Mouse (Mus musculus) mouse trophoblast stem cell (cell line): ENCODE results near the gene Errfi1.
"Not testable (repeated sequence)": the region's sequence is repeated elsewhere in the genome, so short reads cannot be mapped to it uniquely, and the experiment has no call there.

ENCODE experiments used
- in situ Hi-C, 2 experiments: fragments of 300-500 bp; cut with MseI, MboI; formaldehyde crosslinking; loops; 2 replicates in 1 of 2; 3 replicates in 1 of 2; pipeline ENCODE4 v1.15.1; 2025

Gene Errfi1

DNA sequence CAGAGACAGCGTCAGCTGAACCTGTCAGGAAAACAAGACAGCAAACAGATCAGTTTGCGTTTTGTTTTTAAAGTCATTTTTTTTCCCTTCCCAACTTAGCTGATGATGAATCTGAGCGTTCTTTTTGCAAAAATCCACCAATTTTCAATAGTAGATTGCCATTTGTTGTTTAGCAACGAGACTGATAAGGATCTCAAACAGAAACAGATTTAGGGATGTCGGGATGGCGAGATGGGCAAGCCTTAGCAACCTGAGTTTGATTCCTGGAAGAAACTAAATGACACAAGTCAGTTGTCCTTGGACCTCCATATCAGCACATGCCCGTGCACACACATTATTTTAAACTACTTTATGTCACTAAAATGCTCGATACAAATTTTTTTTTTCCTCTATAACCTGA, 19.0 kb downstream of the Errfi1 start:
- in situ Hi-C loops, result loop anchor here in 1 of 2 experiments (25.0 kb wide), 1 partner anchor 210 kb away; the partner anchor contains the start of gene Slc45a1

DNA sequence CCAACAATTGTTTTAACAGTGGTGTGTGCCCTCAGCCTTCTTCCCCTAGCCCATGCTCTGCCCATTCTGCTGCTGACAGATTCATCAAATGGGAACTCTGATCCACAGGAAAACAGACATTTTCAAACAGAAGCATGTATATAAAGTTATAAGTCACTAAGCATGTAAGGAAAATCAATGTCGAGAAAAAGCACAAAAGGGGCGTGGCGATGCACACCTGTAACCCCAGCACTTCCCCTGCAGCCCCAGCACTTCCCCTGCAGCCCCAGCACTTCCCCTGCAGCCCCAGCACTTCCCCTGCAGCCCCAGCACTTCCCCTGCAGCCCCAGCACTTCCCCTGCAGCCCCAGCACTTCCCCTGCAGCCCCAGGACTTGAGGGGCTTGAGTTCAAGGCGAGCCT, 20.7 kb downstream of the Errfi1 start:
- in situ Hi-C loops, result loop anchor here in 1 of 2 experiments (25.0 kb wide), 1 partner anchor 212 kb away; the partner anchor contains the start of gene Slc45a1

DNA sequence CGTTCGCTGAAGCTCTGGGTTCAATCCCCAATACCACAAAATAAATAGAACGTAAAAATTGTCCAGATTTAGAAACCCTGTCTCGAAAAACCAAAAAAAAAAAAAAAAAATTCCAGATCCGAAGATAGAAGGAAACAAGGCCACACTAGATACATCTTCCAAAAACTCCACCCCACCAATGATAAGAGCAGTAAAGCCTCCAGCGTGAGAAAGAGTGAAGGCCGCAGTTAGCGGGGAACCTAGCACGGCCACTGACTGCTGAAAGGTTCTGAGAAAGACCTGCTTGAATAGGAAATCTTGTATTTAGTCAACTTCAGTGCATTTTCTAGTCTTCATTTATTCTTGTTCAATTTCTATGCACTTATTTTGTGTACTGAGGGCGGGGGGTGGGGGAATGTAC, 21.7 kb downstream of the Errfi1 start:
- in situ Hi-C loops, result no loop called here

DNA sequence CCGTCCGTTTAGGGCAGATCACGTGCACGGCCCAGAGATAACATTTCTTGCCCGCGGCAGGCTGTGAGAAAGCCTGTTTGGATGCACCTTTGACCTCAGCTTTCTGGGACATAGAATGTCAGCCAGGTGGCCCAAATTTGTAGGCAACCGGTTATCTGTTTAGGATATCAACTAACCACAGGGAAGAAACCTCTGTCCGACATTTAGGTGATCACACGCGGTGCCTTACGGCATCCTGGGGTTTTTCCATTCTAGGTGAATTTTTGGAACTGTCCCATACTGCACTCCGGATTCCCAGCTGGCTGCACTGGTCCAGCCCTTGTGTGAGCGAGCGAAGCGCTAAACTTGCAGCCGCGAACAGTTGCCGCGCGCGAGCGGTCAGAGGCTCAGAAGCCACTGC, 25.9 kb downstream of the Errfi1 start:
- in situ Hi-C loops, result no loop called here

DNA sequence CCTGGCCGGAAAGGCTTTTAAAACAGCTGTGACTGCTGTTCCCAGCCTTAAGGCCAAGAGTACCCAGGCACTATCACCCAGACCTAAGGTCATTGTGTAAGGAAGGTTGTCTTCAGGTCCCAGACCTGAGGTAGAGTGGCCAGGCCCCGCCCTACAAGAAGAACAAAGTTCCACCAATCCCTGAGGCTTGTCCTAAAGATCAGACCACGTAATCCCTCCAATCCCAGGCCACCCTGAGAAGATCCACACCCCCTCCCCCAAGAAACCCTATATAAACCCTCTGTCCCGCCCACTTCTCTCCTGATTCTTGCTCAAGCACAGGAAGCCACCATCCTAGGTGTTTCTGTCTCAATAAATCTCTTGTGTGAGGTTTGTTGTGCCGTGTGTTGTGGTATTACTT, 26.6 kb downstream of the Errfi1 start:
- in situ Hi-C loops, result no loop called here

DNA sequence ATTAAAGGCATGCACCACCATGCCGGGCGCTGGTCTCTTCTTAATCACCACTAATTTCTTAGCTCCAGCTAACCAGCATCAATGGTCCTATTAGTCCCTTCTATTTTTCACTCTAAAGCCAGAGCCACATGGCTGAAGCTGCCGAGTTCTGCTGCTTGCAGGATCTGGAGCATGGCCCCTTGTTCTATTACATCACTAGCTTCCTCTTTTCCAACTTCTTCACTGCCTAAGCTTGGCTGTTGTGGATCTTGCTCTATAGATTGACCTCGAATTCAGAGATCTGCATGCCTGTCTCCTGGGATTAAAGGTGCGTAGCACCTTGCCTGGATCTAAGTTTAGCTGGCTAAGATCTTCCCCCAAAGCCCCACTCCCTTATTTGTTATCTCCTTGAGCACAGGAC, 28.9 kb downstream of the Errfi1 start:
- in situ Hi-C loops, result no loop called here

DNA sequence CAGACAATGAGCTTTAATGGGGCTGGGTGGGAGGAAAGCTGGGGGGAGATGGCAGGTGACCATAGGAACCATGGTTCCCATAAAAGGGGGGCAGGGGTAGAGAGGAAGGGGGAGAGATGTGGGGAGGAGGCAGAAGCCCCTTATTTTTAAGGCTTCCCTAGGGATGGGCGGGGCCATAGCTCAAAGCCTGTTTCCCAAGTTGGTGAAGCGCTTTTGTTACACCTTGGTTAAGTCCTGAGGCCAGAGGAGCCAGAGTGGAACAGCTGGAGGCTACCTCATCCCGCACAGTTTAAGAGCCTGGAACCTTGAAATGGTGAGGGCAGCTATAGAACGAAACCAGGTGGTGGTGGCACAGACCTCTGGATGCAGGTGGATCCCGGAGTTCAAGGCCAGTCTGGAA, 34.2 kb downstream of the Errfi1 start:
- in situ Hi-C loops, result no loop called here

DNA sequence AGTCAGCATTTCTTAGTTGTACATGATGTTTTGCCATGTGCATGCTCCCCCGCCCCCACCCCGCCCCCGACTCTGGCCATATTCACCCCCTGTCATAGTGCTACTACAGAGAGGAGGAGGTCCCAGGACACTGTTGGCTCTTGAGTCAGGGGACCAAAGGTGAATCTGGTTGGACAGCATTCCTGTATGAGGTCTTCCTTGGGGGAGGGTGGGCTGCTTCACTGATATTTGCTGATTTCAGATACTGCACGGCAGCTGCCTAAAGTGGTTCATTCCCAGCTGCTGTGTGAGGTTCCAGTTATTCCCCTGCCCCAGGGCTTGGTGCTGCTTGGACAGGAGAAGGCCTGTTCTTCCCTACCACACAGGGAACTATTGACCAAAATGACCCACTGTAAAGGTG, 34.8 kb downstream of the Errfi1 start:
- in situ Hi-C loops, result no loop called here

DNA sequence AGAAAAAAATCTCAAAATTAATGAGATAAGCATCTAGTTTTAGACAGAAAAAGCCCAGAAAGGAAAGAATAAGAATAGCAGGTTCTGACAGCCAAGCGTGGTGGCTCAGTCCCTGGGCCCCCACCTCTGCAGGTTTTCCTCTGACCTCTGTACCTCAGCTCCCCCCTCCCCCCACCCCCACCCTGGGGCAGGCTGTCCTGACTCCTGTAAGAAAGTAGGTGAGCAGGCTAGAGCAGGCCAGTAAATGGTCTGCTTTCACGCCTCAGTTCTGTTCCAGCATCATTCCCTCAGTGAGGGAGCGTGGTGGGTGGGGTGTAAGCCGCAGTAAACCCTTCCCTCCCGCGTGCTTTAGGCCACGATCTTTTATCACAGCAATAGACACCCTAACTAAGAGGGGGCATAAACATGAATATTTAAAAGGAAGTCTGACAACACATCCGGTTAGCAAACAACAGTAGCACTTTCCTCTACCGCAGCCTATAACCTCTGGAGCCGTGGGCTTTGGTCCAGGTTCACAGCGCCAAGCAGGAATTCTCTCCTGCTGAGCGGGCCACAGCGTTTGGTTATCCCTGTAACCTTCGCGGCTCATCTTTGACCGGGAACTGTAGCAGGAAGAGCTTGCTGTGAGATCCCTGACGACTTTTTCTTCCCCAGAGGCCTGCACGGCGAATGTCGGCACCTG, 35.7 kb downstream of the Errfi1 start:
- in situ Hi-C loops, result no loop called here

DNA sequence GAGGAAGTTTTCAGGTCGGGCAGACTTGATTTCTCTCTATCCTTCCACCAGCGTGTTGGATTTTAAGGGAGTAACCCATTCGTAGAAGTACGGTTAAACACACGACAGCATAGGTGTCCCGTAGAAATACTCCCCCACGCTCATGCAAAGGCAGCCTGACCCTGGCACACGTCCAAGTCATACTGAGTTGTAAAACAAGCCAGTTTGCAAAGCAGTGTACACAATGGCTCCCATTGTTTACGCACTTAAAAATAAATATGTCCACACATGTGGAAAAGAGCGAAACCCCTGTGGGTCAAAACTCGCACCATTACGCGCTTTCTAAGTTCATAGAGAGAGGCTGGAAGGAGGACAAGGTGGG, 36.2 kb downstream of the Errfi1 start:
- in situ Hi-C loops, result no loop called here

DNA sequence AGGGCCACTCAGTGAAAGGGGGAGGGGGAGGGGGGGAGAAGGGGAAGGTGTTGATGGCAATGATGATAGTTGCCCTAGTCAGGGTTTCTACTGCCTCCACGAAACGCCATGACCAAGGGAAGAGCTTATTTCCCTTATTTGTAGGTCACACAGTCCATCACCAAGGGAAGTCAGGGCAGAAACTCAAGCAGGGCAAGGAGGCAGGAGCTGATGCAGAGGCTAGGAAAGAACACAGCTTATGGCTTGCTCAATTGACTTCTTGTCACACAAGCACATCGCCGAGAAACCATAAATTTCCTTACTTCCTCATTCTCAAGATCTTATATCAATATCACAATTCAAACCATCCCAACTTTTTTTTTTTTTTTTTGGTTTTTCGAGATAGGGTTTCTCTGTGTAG, 37.6 kb downstream of the Errfi1 start:
- in situ Hi-C loops, result no loop called here

DNA sequence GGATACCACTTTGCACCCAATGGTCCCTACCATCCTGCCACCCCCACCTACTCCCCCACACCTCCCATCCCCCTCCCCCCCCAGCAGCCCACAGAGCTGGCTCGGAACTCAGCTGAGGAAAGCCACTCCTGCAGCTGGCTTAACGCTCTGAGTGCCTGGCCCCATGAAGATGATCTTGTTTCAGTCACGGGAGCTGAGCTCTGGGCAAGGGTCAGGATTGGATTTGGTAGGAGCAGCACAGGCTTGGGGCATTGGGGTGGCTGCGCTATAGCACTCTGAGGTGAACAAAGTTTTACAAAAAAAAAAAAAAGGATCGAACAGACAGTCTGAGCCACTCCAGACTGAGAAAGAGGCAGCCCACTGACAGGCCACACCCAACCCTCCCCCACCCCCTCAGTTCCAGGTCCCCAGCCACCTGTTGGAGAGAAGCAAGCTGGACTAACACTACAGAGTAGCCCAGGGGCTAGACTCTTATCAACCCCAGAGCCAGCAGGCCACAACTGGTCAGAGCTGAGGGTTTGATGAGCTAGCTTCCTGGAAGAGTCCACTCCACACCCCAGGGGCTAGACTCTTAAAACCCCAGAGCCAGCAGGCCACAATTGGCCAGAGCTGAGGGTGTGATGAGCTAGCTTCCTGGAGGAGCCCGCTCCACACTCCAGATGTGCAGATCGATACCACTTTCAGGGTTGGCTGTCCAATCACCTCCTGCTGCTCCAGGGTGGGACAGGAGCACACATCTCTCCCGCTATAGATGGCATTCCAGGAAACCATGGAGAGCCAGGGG, 41.2 kb downstream of the Errfi1 start:
- in situ Hi-C loops, result loop anchor here in 1 of 2 experiments (5.0 kb wide), 1 partner anchor 238 kb away; no protein-coding TSS in a partner anchor

DNA sequence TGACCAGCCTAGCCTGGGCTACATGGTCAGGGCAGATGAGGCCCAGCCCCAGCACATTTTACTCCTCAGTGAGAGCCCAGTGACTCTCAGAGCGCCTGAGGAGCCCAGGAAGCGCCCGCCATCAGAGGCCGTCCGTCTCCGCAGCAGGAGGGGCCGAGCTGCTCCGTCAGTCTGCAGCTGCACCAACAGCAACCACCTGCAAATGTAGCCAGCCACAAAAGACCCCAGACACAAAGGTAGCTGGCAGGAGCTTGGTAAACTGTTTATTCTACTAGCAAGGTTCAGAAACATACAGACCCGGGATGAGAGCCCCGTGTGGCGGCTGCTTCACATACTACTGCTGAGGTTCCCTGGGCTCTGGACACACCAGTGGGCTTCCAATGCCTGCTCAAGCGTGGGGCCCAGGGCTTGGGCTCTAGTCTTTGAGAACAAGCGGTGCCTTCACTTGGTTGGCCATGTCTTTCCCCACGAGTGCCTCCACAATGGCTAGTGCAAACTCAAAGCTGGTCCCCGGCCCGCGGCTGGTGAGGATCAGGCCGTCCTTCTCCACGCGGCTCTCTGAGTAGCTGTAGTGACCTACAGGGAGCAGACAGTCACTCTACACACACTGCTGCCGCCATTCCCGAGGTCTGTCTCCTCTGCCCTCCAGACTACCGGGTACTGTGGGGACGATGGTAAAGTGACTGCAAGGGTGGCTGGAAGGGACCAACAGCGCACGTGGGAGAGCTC, 43.3 kb downstream of the Errfi1 start:
- in situ Hi-C loops, result loop anchor here in 1 of 2 experiments (5.0 kb wide), 1 partner anchor 240 kb away; no protein-coding TSS in a partner anchor

DNA sequence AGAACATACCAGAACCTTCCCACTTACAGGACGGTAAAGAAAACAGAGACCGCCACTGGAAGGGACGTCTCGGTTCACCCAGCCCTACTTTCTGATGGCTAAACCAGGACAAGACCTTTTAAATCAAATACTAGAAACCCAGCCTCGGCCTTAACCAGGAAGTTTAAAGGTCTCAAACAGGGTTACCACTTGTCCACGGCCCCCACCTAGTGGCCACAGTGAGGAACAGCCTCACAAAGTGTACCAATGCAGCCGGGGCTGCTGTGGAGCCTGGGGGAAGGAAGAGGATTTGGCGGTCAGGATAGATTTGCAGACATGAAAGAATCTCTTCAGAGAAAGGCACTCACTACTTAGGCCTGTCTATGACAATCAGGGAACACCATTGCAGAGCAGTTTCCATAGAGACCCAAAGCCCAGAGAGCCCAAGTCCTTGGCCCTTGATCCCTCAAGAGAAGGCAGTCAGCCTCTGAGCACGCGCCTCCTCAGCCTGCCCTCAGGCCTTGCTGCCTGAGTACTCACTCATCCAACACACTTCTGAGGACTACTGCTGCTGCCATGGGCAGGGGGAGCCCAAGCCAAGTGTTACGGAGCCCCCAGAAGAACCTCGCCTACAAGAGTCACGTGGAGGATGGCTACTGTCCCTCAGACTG, 45.1 kb downstream of the Errfi1 start:
- in situ Hi-C loops, result loop anchor here in 1 of 2 experiments (5.0 kb wide), 1 partner anchor 242 kb away; no protein-coding TSS in a partner anchor

DNA sequence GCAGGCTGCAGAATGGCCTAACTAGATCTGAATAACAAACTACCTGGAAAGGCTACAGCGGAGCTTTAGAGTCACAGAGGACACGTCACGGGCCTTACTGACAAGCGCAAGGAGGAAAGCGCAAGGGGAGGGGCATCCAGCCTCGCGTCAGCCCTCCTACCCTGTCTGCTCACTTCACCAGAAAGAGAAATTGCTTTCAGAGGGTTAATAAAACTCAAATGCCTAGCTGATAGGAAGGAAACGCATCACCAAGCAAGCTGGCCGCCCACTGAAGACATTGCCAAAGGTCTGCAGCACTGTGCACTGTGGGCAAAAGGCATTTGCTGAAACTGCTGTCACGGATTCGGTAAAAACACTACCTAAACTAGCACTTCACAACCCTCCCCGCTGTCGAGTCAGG, 46.8 kb downstream of the Errfi1 start:
- in situ Hi-C loops, result loop anchor here in 1 of 2 experiments (5.0 kb wide), 1 partner anchor 243 kb away; no protein-coding TSS in a partner anchor

DNA sequence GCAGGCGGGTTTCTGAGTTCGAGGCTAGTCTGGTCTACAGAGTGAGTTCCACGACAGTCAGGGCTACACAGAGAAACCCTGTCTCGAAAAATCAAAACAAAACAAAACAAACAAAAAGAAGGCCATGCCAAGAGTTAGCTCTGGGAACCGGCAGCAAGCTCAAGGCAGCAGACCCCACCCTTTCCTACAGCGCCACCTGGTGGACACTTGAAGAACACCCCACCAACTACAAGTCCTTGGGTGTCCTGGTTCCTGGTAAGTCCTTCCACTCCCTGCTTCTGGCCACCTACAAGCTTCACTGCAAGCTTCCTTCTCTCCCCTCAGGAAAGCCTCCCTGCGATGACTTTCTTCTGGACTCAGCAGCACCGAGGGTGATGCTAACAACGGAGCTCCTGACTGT, 47.9 kb downstream of the Errfi1 start:
- in situ Hi-C loops, result loop anchor here in 1 of 2 experiments (5.0 kb wide), 1 partner anchor 244 kb away; no protein-coding TSS in a partner anchor

DNA sequence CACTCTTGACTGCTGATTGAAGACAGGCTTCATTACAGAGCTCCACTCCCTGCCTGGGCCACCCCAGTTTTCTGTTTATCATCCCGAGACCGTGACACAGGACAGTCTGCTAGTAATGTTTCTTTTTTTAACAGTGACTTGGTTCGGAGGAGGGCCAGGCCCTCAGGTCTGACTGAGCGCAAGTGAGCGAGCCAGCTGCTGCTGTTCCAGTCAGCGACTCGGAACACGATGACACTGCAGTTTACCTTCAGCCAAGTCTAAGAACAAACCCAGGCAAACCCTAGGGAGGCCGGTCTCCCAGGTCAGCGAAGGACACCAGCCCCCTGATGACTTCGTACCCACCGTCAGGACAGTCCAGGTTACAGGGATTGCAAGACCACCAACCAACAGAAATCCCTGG, 48.3 kb downstream of the Errfi1 start:
- in situ Hi-C loops, result loop anchor here in 1 of 2 experiments (5.0 kb wide), 1 partner anchor 245 kb away; no protein-coding TSS in a partner anchor

DNA sequence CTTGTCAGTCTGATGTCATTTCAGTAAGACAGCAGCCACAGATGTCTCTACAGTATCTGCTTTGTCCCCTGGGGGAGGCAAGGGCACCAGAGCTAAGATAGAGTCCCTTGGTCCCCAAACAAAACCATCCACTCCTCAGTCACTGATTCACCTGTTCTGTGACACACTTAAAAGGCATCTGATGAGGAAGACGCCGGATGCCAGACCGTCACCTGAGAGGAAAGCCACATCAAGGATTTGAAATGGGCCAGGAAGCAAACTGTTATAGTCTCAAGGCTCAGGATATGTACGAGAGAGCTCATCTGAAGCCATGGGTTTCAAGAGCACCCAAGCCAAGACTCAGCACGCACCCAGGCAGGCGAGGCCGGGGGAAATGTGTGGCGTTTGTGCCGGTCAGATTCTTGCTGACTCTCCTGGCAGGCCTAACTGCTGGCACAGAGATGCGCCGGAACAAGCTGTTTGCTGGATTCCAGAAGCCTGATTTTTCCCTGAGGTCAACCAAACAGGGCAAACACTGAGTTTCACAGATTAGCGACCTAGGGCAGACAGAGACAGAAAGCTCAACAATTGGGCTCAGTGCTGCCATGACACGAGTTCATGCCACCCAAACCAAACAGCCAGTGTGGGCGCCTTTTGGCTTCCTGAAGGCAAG, 49.5 kb downstream of the Errfi1 start:
- in situ Hi-C loops, result loop anchor here in 1 of 2 experiments (5.0 kb wide), 1 partner anchor 246 kb away; no protein-coding TSS in a partner anchor

DNA sequence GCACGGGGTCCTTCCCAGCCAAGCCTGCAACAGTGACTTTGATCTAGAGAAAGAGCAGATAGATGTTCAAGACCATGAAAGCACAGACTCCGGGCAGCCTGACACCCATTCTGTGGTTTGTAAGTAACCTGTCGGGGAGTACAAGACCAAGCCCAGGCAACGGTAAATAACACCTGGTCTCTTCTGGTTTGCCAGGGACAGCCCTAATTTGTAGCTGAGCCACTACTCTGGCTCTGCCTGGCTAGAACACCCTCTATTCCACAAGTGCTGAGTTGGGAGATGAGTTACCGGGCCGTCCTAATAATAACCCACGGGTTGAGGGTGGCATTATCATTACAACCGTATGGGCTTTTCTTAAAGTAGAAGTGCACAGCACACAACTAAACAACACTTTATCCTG, 53.4 kb downstream of the Errfi1 start:
- in situ Hi-C loops, result no loop called here

DNA sequence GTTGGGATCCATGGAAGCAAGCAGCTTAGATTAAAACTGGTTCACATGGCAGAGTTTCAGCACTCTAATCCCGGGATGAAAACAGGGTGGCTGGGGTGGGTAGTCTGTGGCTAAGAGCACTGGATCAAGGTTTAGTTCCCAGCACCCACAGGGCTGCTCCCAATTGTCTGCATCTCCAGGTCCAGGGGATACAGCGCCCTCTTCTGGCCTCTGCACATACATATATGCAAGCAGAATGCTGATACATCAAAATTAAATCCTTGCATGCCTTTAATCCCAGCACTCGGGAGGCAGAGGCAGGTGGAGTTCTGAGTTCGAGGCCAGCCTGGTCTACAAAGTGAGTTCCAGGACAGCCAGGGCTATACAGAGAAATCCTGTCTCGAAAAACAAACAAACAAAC, 54.8 kb downstream of the Errfi1 start:
- in situ Hi-C loops, result not testable (repeated sequence)
